Mouse (Mus musculus): Measurements from ENCODE around the gene Tmem220. TPM values are rescaled to one million over a fixed set of nuclear protein-coding genes. Genes with fewer than 3 reads are reported as not detected.

The Tmem220 gene
- total and polyA plus RNA-seq, 3 experiments = 0.30 to 1.6 (median 0.36) TPM

GRCm38 (mm10) chr11:67061311-67061710 is 36.4 kb downstream of the Tmem220 start:
- no peak for TF ChIP-seq E2F4 (IDR thresholded peaks at IDR 0.05; ENCODE audit: insufficient replicate concordance, low read depth, low read length)
- no peak for TF ChIP-seq NRF1 (IDR thresholded peaks at IDR 0.05; ENCODE audit: low read depth, low read length)
- no peak for TF ChIP-seq CTCF (conservative IDR thresholded peaks at IDR 0.05 in 1 of 2, IDR thresholded peaks at IDR 0.05 in 1 of 2; ENCODE audit: low read depth in 2 of 2, low read length in 2 of 2)
- no peak for TF ChIP-seq UBTF (IDR thresholded peaks at IDR 0.05; ENCODE audit: low read depth, low read length)
- TF ChIP-seq RAD21 (IDR thresholded peaks at IDR 0.05; ENCODE audit: low read depth, low read length) = no peak
- no peak for TF ChIP-seq SMC3 (IDR thresholded peaks at IDR 0.05; ENCODE audit: low read depth, low read length)
- no peak for TF ChIP-seq USF1 (IDR thresholded peaks at IDR 0.05; ENCODE audit: low read depth, low read length)
- no peak for TF ChIP-seq JUND (conservative IDR thresholded peaks at IDR 0.05; ENCODE audit: low read depth, low read length)
- no peak for TF ChIP-seq CHD2 (IDR thresholded peaks at IDR 0.05; ENCODE audit: low read length)
- no peak for TF ChIP-seq POLR2A (IDR thresholded peaks at IDR 0.05; ENCODE audit: low read depth, low read length)
- no peak for TF ChIP-seq GABPA (IDR thresholded peaks at IDR 0.05; ENCODE audit: insufficient replicate concordance, low read depth, low read length)
- TF ChIP-seq BHLHE40 (IDR thresholded peaks at IDR 0.05; ENCODE audit: low read depth, low read length) = no peak
- TF ChIP-seq MAFK (IDR thresholded peaks at IDR 0.05; ENCODE audit: insufficient replicate concordance, low read length) = no peak
- TF ChIP-seq ZMIZ1 (IDR thresholded peaks at IDR 0.05; ENCODE audit: low read depth, low read length) = no peak
- no peak for TF ChIP-seq KAT2A (IDR thresholded peaks at IDR 0.05; ENCODE audit: insufficient replicate concordance, low read length)
- no peak for TF ChIP-seq ZNF384 (IDR thresholded peaks at IDR 0.05; ENCODE audit: low read depth, low read length)
- dilution Hi-C loops (cut with MboI; ENCODE audit: extremely low pct_ligation_motif_present, extremely low pct_unique_long_range_greater_than_20kb, low sequenced_read_pairs) (no loop called here), in situ Hi-C loops (cut with MboI; ENCODE audit: low pct_ligation_motif_present, low pct_unique_long_range_greater_than_20kb, low sequenced_read_pairs) (no loop called here)
- DNase-seq (ENCODE audit: extremely low read depth) = no peak
- H3K4me1 ChIP-seq (ENCODE audit: control insufficient read depth in 1 of 2, insufficient read depth in 2 of 2) = no peaks in the 10 kb centered on the region
- no peak overlapping the region for H3K4me2 ChIP-seq (ENCODE audit: insufficient read depth, low read depth, poor library complexity, severe bottlenecking)
- H3K4me3 ChIP-seq (replicated peaks in 1 of 3; ENCODE audit: low read depth in 2 of 3, low read length in 2 of 3, poor library complexity in 1 of 3) = no peak overlapping the region
- no peaks in the 10 kb centered on the region for H3K27me3 ChIP-seq (replicated peaks)
- no peaks in the 10 kb centered on the region for H3K9me3 ChIP-seq (replicated peaks; ENCODE audit: low read length)
- H3K79me2 ChIP-seq (replicated peaks; ENCODE audit: control insufficient read depth, extremely low read depth, insufficient read depth, poor library complexity, severe bottlenecking) = no peaks in the 10 kb centered on the region
- no peak overlapping the region for H3K27ac ChIP-seq (ENCODE audit: insufficient read depth, low read depth)
- peaks cover 71 to 96% of the 10 kb centered on the region in 2 experiments for H3K36me3 ChIP-seq (replicated peaks in 1 of 2; ENCODE audit: control insufficient read depth in 1 of 2, insufficient read depth in 1 of 2, low read length in 1 of 2)
- H3K9ac ChIP-seq (ENCODE audit: insufficient read depth, low read depth) = no peak overlapping the region

- TF ChIP-seq ZMIZ1 (IDR thresholded peaks at IDR 0.05; ENCODE audit: low read depth, low read length) (no peak), POLR2AphosphoS2 (IDR thresholded peaks at IDR 0.05; ENCODE audit: low read depth, low read length) (no peak), JUN (IDR thresholded peaks at IDR 0.05; ENCODE audit: insufficient read depth, low read depth, low read length) (no peak), MXI1 (IDR thresholded peaks at IDR 0.05; ENCODE audit: low read depth, low read length) (no peak), ZNF384 (IDR thresholded peaks at IDR 0.05; ENCODE audit: low read depth, low read length) (no peak)
Measured at GRCm38 (mm10) chr11:67062726-67063125, 37.8 kb downstream of the Tmem220 start.

More at GRCm38 (mm10) chr11:67062726-67063125, 37.8 kb downstream of the Tmem220 start:
- no peak overlapping the region for H3K4me3 ChIP-seq (replicated peaks in 1 of 3; ENCODE audit: low read depth in 2 of 3, low read length in 2 of 3, poor library complexity in 1 of 3)
- in situ Hi-C loops (cut with MboI; ENCODE audit: low pct_ligation_motif_present, low pct_unique_long_range_greater_than_20kb, low sequenced_read_pairs) (no loop called here), dilution Hi-C loops (cut with MboI; ENCODE audit: extremely low pct_ligation_motif_present, extremely low pct_unique_long_range_greater_than_20kb, low sequenced_read_pairs) (no loop called here)
- no peaks in the 10 kb centered on the region for H3K9me3 ChIP-seq (replicated peaks; ENCODE audit: low read length)
- H3K27me3 ChIP-seq (replicated peaks) = no peaks in the 10 kb centered on the region
- no peak overlapping the region for H3K4me2 ChIP-seq (ENCODE audit: insufficient read depth, low read depth, poor library complexity, severe bottlenecking)
- no peaks in the 10 kb centered on the region for H3K79me2 ChIP-seq (replicated peaks; ENCODE audit: control insufficient read depth, extremely low read depth, insufficient read depth, poor library complexity, severe bottlenecking)
- peaks cover 65 to 94% of the 10 kb centered on the region in 2 experiments for H3K36me3 ChIP-seq (replicated peaks in 1 of 2; ENCODE audit: control insufficient read depth in 1 of 2, insufficient read depth in 1 of 2, low read length in 1 of 2)
- no peaks in the 10 kb centered on the region for H3K4me1 ChIP-seq (ENCODE audit: control insufficient read depth in 1 of 2, insufficient read depth in 2 of 2)
- DNase-seq (ENCODE audit: extremely low read depth) = no peak
- H3K9ac ChIP-seq (ENCODE audit: insufficient read depth, low read depth) = no peak overlapping the region
- no peak overlapping the region for H3K27ac ChIP-seq (ENCODE audit: insufficient read depth, low read depth)

Measured in CH12.LX (cell line).